Mouse (Mus musculus) neural tube, embryonic 11.5 days (tissue): ENCODE results near the gene Hbq1b. TPM values are rescaled to one million over a fixed set of nuclear protein-coding genes. Genes with fewer than 3 reads are reported as not detected.
"Not testable (repeated sequence)": the region's sequence is repeated elsewhere in the genome, so short reads cannot be mapped to it uniquely, and the experiment has no call there.

ENCODE experiments used
- ATAC-seq: fragments of 200-750 bp; cut with Nextera tagmentation; 2 replicates; pipeline ENCODE4 v1.8.0; 2017; ENCODE audit warnings: moderate number of reproducible peaks, mild to moderate bottlenecking, moderate TSS enrichment, moderate library complexity; ENCODE audit not compliant: insufficient read depth, low FRiP score, low TSS enrichment
- DNase-seq: peaks from one replicate; pipeline ENCODE4 v3.0.0-alpha.2; 2015; ENCODE audit warnings: low spot score
- H3K27ac ChIP-seq: fragments of 300-500 bp; sonication (generic); 2 replicates; pipeline ENCODE4 v1.5.1; 2014; ENCODE audit warnings: low read depth, mild to moderate bottlenecking, low read length
- H3K27me3 ChIP-seq: fragments of 300-500 bp; sonication (generic); 2 replicates; pipeline ENCODE4 v1.6.1; 2014; ENCODE audit warnings: mild to moderate bottlenecking, low read length, mixed read lengths; ENCODE audit not compliant: control insufficient read depth, insufficient read depth
- H3K36me3 ChIP-seq: fragments of 300-500 bp; sonication (generic); 2 replicates; pipeline ENCODE4 v1.6.1; 2014; ENCODE audit warnings: mild to moderate bottlenecking, low read length, moderate library complexity, mixed read lengths; ENCODE audit not compliant: control insufficient read depth, insufficient read depth
- H3K4me1 ChIP-seq: fragments of 300-500 bp; sonication (generic); 2 replicates; pipeline ENCODE4 v1.6.1; 2014; ENCODE audit warnings: low read length, mixed read lengths; ENCODE audit not compliant: control insufficient read depth, insufficient read depth
- H3K4me2 ChIP-seq: fragments of 300-500 bp; sonication (generic); 2 replicates; pipeline ENCODE4 v1.6.1; 2014; ENCODE audit warnings: low read depth, mild to moderate bottlenecking, moderate library complexity
- H3K4me3 ChIP-seq: fragments of 300-500 bp; sonication (generic); 2 replicates; pipeline ENCODE4 v1.5.1; 2014; ENCODE audit warnings: low read depth, low read length
- H3K9ac ChIP-seq: fragments of 300-500 bp; sonication (generic); 2 replicates; pipeline ENCODE4 v1.6.1; 2014; ENCODE audit warnings: mild to moderate bottlenecking, low read length
- H3K9me3 ChIP-seq: fragments of 300-500 bp; sonication (generic); 2 replicates; pipeline ENCODE4 v1.6.1; 2016; ENCODE audit warnings: low read length; ENCODE audit not compliant: control insufficient read depth
- WGBS: fragments of 180-500 bp; shearing (Covaris S2); extraction: QIAGEN DNeasy Blood & Tissue Kit; methylation state at CpG from one replicate; pipeline ENCODE4 v1.1.7; 2014; 5-methylcytosine and 5-hydroxymethylcytosine counted together
- polyA plus RNA-seq: library from polyadenylated mRNA; unstranded; fragments of >200 nt; fragmentation: Nextera tagmentation; extraction: Ambion mirVana; gene quantifications from 2 replicates; pipeline ENCODE4 v1.2.1, GENCODE M21; 2014

Gene Hbq1b
- polyA plus RNA-seq, 1 experiment from 2014 or later = 4.4 TPM

DNA sequence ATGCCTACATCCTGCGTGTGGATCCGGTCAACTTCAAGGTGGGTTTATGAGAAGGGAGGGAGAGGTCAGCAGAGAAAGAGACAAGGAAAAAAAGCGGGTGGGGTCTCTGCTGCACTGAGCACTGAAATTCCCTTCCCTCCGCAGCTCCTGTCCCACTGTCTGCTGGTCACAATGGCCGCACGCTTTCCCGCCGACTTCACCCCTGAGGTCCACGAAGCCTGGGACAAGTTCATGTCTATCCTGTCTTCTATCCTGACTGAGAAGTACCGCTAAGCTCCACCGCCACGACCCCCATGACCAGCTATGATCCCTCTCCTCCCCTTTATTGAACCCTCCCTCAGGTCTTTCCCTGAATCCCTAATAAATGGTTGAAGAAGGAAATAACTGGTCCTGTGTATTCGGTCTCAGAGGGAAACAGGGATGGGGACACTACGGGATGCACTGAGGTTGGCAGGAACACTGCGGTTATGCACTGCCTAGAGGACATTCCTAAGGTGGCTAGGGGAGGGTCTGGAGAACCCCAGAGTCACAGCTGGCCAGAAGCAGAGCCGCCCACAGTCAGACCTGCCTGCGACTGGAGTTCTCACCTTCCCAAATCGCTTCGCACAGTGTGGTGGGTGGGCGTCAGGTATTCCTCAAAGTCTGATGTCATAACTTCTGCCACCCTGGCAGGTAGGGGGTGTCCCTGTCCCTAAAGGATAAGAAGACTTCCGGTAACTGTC, 8.9 kb upstream of the Hbq1b start:
- ATAC-seq (no peak), DNase-seq (no peak)
- no peaks in the 10 kb centered on the region for H3K9me3 ChIP-seq
- no peak overlapping the region for H3K9ac ChIP-seq
- H3K4me1 ChIP-seq = no peaks in the 10 kb centered on the region
- 66% methylated on average over 20 of the region's 21 CpGs for WGBS
- no peak overlapping the region for H3K4me2 ChIP-seq
- no peaks in the 10 kb centered on the region for H3K36me3 ChIP-seq
- H3K4me3 ChIP-seq = no peak overlapping the region
- H3K27ac ChIP-seq = 0 out of 2 replicates have a peak overlapping the region, but pooled peaks have one; percentile 34
- peaks cover 2% of the 10 kb centered on the region; the same call in 1 of the 2 replicates for H3K27me3 ChIP-seq

DNA sequence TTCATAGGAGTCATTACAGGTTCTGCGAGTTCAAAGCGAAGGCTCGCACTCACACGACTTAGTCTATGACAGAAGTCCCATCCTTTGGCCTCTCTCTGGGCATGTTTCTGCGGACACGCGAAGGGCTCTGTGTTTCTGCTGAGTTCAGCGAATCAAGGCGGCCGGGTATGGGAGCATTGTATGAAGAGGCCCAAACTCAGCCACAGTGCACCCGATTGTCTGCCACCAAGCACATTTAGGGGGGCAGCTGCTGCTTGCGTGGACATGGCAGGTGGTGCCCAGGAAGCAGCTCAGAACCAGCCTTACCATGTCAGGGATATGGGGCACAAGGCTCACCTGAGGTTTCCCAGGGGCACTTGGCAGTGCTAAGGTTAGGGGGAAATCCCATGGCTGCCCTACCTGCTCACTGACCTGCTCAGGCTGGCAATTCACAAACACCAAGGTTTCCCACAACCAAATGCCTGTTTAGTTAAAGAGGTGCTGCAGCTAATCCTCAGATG, 8.3 kb upstream of the Hbq1b start:
- no peak overlapping the region for H3K4me2 ChIP-seq
- H3K36me3 ChIP-seq = no peaks in the 10 kb centered on the region
- H3K4me3 ChIP-seq = no peak overlapping the region
- H3K4me1 ChIP-seq = no peaks in the 10 kb centered on the region
- no peak for ATAC-seq
- no peak overlapping the region for H3K27ac ChIP-seq
- H3K9ac ChIP-seq = no peak overlapping the region
- no peak for DNase-seq
- no peaks in the 10 kb centered on the region for H3K9me3 ChIP-seq
- H3K27me3 ChIP-seq = peaks cover 2% of the 10 kb centered on the region; the same call in 1 of the 2 replicates
- WGBS = 85% methylated on average over 12 of the region's 12 CpGs

DNA sequence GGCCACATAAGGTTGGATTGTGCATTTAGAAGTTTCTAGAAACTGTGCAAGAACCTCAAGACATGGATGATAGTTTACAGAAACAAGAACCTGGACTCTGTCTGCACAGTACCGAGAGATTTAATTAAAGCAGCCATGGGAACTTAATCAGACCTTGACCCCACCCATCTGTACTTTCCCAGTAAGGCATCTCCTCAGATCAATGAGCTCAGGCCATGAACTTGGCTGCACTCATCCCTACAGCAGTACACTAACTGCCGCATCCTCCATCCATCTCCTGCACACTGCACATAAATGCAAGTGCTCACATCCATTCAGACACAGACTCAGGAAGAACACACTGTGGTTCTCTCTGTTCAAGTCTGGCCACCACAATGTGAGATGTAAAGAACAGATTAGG, 6.1 kb upstream of the Hbq1b start:
- 85% methylated on average over 2 of the region's 2 CpGs for WGBS
- no peak overlapping the region for H3K27ac ChIP-seq
- H3K9ac ChIP-seq = no peak overlapping the region
- peaks cover 2% of the 10 kb centered on the region; the same call in 1 of the 2 replicates for H3K27me3 ChIP-seq
- no peaks in the 10 kb centered on the region for H3K4me1 ChIP-seq
- H3K4me3 ChIP-seq = no peak overlapping the region
- ATAC-seq (no peak), DNase-seq (no peak)
- H3K36me3 ChIP-seq = no peaks in the 10 kb centered on the region
- H3K9me3 ChIP-seq = no peaks in the 10 kb centered on the region
- H3K4me2 ChIP-seq = no peak overlapping the region

DNA sequence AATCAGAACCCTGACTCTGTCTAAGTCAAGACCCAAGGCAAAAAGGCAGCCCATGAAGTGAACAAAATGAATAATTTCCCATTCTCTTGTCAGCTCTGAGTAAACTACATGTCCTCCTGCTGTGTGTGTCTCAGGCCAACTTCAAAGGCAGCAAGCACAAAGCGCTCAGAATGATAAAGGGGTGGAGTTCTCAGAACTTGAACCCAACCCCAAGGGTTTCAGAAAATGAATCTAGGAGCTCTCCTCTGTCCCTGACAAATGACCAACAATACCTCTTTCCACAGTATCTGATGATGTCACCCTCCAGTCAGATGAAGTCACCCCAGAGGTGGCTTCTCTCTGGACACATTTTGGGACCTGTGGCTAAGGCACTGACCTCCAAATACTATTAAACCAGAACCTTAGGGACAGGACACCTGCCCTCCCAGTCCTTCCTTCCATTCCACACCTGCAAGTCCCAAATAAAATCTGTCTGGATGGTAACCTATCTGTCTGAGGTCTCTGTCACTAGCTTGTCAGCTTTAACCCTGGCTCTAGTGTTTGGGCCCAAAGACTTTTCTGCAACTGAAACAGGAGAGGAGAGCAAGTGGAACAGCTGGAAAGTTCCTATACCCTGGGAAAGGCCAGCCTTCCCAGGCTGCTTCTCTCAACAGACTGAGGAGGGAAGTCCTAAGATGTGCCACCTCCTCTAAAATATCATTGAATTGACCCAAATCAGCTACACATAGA, 5.2 kb upstream of the Hbq1b start:
- 75% methylated on average over 1 of the region's 1 CpGs for WGBS
- no peak for ATAC-seq
- H3K36me3 ChIP-seq = no peaks in the 10 kb centered on the region

DNA sequence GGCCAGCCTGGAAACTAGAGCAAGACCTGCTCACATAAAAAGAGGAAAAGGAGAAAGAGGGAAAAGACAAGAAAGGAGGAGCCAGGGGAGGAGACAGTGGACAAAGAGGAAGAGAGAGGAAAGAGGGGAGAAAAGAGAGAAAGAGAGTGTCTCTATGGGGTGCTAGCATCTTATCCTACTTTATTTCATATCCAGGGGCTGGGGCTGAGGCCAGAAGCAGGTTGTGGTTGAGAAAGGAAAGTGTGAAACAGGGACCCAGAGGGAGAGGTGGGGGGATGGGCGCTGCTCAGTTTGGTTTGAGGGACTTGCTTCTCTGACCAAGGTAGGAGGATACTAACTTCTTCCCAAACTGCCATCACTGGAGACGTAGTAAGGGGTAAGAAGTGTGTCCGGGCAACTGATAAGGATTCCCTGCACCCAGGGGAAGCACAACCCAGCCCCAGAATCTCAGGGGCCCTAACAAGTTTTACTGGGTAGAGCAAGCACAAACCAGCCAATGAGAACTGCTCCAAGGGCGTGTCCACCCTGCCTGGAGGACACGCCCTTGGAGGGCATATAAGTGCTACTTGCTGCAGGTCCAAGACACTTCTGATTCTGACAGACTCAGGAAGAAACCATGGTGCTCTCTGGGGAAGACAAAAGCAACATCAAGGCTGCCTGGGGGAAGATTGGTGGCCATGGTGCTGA, 3.5 kb upstream of the Hbq1b start, which contains the start of gene Hba-a1:
Hba-a1 (plus strand) TSS at position 421 of the 687 bp plus-strand sequence.
- ATAC-seq, H3K4me1 ChIP-seq, H3K9me3 ChIP-seq, H3K9ac ChIP-seq, DNase-seq, H3K27ac ChIP-seq, H3K36me3 ChIP-seq, H3K27me3 ChIP-seq, H3K4me3 ChIP-seq, H3K4me2 ChIP-seq: not testable (repeated sequence)
- WGBS = 50% methylated on average over 1 of the region's 5 CpGs

More for the DNA sequence above, 5.2 kb upstream of the Hbq1b start:
- H3K27ac ChIP-seq = no peak overlapping the region
- DNase-seq = no peak
- H3K4me1 ChIP-seq = no peaks in the 10 kb centered on the region
- H3K27me3 ChIP-seq = peaks cover 2% of the 10 kb centered on the region; the same call in 1 of the 2 replicates
- H3K9ac ChIP-seq = no peak overlapping the region
- no peak overlapping the region for H3K4me3 ChIP-seq
- no peak overlapping the region for H3K4me2 ChIP-seq
- H3K9me3 ChIP-seq = no peaks in the 10 kb centered on the region

DNA sequence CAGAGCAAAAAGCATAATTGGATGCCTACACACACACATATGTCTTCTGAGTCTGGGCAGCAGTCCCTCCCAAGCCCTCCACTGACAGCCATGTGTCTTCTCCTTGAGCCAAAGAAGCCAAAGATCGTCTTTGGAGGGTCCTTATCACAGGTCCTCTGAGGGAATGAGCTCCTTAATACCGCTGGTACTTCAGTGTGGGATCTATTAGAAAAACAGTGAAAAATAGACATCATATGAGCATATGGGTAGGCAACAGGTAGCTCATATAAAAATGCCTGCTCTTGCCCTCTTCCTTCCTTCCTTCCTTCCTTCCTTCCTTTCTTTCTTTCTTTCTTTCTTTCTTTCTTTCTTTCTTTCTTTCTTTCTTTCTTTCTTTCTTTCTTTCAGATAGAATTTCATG, 2.2 kb upstream of the Hbq1b start:
- H3K4me2 ChIP-seq, H3K36me3 ChIP-seq, DNase-seq, H3K27ac ChIP-seq, H3K4me3 ChIP-seq, H3K27me3 ChIP-seq, ATAC-seq, H3K9ac ChIP-seq, H3K9me3 ChIP-seq, H3K4me1 ChIP-seq: not testable (repeated sequence)
- WGBS = 53% methylated on average over 2 of the region's 2 CpGs

DNA sequence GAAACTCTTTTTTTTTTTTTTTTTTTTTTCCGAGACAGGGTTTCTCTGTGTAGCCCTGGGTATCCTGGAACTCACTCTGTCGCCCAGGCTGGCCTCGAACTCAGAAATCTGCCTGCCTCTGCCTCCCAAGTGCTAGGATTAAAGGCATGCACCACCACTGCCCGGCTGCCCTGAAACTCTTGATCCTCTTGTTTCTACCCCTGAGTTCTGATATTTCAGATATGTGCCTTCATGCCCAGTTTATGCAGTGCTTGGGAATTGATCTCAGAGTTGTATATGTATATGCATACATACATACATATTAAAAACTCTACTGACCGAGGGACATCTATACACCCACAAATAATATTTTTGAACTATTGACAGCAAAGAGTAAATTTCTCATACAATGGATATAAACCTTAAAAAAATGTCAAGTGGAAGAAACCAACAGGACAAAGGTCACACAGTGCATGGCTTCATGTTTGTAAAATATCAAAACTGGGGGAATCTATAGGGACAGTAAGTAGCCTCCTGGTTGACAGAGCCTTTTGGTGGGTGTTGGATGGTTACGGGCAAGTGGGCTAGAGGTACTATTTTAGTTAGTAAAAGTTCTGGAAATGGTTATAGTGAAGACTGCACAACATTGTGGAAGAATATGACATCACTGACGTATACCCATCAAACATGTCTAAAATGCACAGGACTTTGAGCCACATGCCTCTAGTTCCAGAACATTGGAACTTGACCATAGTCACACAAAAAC, 1.6 kb upstream of the Hbq1b start:
- DNase-seq = no peak
- Histone ChIP-seq H3K4me2 (no peak overlapping the region), H3K27ac (no peak overlapping the region), H3K9ac (no peak overlapping the region), H3K27me3 (no peaks in the 10 kb centered on the region), H3K9me3 (no peaks in the 10 kb centered on the region), H3K4me1 (no peaks in the 10 kb centered on the region), H3K4me3 (no peak overlapping the region), H3K36me3 (no peaks in the 10 kb centered on the region)
- WGBS = 83% methylated on average over 7 of the region's 7 CpGs
- no peak for ATAC-seq

DNA sequence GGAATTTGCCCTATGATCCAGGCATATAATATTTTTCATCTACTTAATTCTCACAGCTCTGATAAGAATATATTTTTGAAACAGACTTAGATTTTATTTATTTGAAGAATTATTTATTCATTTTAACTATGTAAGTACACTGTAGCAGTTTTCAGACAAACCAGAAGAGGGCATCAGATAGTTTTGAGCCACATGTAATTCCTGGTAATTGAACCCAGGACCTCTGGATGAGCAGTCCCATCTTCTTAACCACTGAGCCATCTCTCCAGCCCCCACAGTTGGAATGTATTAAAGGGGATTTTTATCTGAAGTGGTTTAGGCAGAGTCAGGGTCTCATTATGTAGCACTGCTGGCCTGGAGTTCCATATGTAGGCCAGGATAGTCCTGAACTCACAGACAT, 878 bp upstream of the Hbq1b start:
- H3K4me1 ChIP-seq, H3K4me2 ChIP-seq, H3K9me3 ChIP-seq, H3K27me3 ChIP-seq, H3K27ac ChIP-seq, DNase-seq, H3K36me3 ChIP-seq, H3K4me3 ChIP-seq, H3K9ac ChIP-seq, ATAC-seq: not testable (repeated sequence)
